Mouse (Mus musculus) telencephalon, adult 2 months (tissue): ENCODE data around the gene Josd1.
A peak's percentile ranks its signal among the peaks of the same experiment; 100 is the strongest.

ENCODE experiments used
- DNase-seq: peaks from one replicate; pipeline ENCODE4 v3.0.0-alpha.2; 2011; ENCODE audit warnings: low read depth, low spot score

Josd1 gene

DNA sequence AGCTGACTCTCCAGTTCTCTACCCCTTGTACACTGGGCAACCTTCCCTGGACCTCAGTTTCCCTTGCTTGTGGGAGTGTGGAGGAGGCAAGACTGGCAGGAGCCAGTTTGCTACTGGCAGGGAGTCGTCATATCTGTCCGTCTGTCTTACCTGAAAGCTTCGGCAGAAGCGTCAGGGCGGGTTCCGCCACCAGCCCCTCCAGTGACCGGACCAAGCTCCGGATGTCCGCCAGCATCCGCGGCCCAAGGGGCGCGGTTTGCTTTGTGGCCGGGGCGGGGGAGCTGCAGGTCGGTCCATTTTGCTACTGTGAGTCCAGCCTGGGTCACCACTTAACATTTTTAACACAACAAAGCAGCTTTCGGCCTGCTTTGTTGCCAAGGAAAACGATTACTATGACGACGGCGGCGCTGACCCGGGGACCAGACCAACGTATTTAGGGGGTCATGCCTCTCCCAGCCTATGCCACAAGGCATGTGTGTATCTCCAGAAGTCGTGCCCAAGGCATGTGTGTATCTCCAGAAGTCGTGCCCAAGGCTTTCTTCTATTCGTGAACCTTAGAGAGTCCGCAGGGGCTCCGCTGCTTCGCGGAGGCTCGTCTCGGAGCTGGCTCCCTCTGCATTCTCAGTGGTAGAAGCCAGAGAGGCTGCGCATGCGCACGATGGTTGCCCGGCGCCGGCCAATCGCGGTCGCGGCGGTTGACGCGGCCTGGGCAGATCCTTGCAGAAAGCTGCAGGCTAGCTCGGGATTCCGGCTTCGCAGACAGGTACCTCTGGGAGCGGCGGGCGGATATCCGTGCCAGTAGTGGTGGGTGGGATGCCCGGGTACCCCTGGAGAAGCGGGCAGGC lies 29.0 kb downstream of the Josd1 start, which contains the start of the genes Fam227a and Cby1:
TSS of gene Fam227a (minus strand) at position 426 of the 845 bp plus-strand sequence.
TSS of gene Cby1 (plus strand) at position 669 of the 845 bp plus-strand sequence.
- DNase-seq = peak; percentile 90

DNA sequence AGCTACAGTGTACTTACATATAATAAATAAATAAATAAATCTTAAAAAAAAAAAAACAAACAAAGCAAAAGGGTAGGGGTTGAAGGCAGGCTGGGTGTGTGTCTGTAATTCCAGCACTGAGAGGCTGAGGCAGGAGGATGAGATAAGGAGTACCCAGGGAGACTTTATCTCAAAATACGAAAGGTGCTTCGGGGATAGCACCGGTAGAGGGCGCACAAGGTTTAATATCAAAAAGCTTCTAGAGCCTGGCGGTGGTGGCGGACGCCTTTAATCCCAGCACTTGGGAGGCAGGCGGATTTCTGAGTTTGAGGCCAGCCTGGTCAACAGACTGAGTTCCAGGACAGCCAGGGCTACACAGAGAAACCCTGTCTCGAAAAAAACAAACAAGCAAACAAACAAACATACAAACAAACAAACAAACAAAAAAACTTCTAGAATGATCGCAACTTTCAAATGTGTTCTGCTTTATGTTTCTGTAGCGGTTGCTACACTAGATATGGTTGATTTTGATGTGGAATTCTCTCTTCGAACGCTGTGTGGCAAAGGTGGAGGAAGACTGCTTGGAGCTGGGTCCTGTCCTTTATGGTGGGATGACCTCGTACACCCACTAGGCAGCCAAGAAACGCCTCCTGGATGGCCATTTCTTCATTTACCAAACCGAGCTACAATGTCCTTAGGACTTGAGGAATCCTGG lies 29.7 kb downstream of the Josd1 start:
- peak; percentile 72 for DNase-seq

DNA sequence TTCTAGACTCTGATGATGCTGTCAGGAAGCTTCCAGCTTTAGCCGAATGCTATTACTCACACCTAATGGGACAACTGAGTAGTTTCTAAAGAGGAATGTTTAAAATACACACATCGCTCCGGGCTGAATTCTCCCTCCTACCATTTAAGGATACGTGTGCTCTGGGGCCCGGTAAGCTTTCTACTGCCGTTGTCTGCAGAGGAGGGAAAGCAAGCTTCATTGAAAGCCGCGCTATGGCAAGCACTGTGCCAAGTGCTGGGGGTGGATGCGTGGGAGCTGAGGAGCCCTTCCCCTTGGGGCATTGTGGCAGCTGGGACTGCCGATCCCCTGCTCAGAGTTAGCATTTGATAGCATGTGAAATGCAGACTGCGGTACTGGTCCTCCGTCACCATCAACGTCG lies 31.3 kb downstream of the Josd1 start:
- DNase-seq = peak; percentile 62

DNA sequence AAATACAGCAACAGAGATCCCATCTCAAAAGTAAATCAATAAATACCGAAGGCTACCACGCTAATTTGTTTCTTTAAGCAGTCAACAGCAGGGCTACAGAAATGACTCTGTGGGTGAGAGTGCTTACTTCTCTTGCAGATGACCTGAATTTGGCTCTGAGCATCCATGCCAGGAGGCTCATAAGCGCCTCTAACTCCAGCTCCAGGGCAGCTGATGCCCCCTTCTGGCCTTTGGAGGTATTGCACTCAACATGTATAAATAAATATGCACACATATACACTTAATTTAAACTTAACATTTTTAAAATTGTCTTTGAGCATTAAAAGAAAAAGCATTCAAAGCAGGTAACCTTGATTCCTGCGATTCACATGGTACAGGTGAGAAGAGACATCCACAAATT lies 36.2 kb downstream of the Josd1 start:
- no peak for DNase-seq

DNA sequence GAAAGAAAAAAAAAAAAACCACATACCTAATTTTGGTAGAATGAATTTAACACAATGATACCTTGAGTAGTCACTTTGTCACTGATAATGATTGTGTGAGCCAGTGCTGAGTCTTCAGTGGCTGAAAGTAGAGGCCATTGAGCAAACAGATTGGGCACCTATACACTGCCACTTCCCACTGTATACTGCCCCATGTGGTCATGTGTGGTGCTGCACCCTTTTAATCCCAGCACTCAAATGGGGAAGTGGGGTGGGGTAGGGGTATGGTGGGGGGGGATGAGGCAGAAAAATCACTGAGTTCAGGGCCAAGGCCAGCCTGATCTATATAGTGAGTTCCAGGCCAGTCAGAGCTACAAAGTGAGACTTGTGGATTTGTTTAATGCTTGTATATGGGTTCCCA lies 37.1 kb downstream of the Josd1 start:
- no peak for DNase-seq

DNA sequence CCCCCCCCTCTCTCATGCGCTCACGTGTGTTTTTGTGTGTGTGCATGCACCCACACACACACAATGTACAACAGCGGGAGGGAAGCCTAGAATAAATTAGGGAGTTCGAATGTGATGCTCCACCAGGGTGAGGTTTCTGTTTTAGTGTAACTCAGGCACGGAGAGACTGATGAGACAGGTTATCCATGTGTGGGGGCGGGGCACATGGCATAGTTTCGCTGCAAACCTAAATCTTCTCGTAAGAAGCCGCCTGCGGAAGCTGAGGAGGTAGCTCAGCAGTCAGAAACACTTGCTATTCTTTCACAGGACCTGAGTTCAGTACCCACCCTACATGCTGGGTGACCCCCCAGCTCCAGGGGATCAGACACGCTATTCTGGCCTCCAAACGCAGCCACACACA lies 39.6 kb downstream of the Josd1 start:
- no peak for DNase-seq

DNA sequence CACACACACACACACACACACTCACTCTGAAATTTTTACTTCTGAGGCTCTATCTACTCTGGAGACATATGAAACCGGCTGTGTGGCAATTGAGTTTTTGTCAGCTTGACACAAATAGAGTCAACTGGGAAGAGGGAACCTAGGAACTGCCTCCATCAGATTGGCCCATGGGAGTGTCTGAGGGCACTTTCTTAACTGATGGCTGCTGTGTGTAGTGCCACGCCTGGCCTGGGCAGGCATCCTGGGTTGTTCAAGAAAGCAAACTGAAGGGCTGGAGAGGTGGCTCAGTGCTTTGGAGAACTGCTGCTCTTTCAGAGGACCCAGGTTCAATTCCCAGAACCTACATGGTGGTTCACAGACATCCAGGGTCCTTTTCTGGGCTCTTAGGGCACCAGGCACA lies 42.2 kb downstream of the Josd1 start:
- no peak for DNase-seq

DNA sequence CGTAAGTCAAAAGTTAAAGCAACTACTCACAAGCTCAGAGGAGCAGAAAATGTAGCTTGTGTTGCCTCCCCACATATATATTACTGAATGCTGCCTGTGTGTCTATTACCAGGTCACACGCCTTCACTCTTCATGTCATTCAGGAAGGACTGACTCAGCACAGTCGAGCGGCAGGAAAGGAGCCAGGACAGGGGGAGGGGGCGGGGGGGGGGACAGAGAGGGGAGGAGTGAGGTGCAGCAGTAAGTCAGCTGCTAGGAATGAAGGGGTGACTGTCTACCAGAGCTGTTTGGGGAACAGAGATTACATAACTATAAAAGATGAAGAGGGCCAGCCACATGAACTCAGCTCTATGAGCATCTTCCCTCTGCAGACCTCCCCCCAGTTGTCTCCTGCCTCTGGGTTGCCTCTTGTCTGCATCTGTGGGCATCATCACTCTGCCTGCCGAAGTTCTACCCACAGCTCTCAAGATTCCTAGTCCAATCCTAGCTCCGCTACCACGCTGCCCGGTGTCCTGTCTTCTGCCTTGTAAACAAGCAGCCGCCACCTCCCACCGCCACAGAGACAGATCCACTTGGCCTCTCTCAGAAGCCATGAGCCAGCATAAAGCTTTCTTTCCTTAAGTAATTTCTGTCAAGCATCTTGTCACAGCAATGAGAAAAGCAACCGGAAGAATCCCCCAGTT lies 46.4 kb downstream of the Josd1 start:
- no peak for DNase-seq

DNA sequence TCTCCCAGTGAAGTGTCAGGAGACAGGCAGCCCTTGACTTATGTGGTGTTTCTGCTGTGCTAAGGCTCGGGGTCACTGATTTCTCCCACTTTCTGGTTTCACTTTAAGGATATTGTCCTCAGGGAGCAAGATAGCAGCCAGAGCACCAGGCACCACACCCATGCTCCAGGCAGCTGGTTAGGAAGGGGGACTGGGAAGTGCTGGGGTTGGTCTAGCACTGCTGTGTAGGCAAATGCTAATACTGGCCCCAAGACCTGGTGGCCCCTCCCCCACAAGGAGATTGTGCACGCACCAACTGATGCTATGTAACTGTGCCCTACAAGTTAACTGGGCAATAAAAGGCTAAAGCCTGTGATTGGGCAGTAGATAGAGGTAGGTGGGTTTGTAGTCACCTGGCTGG lies 57.2 kb downstream of the Josd1 start:
- DNase-seq = no peak
